Mouse (Mus musculus): ENCODE results near the gene Gm9745. TPM values are rescaled to one million over a fixed set of nuclear protein-coding genes. Genes with fewer than 3 reads are reported as not detected.
"Not testable (repeated sequence)": the region's sequence is repeated elsewhere in the genome, so short reads cannot be mapped to it uniquely, and the experiment has no call there.

The Gm9745 gene
- total RNA-seq, 2 experiments from 2014 or later: not detected

- intact Hi-C loops (cut with DNase I); DNase-seq: not testable (repeated sequence)
Observed at GRCm38 (mm10) chr13:8937611-8938140, 10.4 kb downstream of the Gm9745 start.

- intact Hi-C loops (cut with DNase I): no loop called here
- DNase-seq: no peak
Observed at GRCm38 (mm10) chr13:8933499-8933898, 14.5 kb downstream of the Gm9745 start.

- DNase-seq; intact Hi-C loops (cut with DNase I): not testable (repeated sequence)
Observed at GRCm38 (mm10) chr13:8913890-8914289, 34.1 kb downstream of the Gm9745 start.

- DNase-seq; intact Hi-C loops (cut with DNase I): not testable (repeated sequence)
Observed at GRCm38 (mm10) chr13:8905986-8906385, 42.0 kb downstream of the Gm9745 start.

Small RNA genes within 50 kb of the gene (microRNA-seq; reads per million reads assigned to microRNA genes)
- gene Gm22750: 0 reads per million in 2 experiments

Other genes with a start within 250 kb of the Gm9745 start
- gene Wdr37, start 76.3 kb downstream of the Gm9745 start, total RNA-seq (2021): 10 to 100 TPM; 33.1 to 39.1 TPM
- 1 to 10 TPM; 5.7 to 6.5 TPM for gene Idi1, start 62.7 kb downstream of the Gm9745 start, total RNA-seq (2021)
- gene Idi2, start 4.6 kb upstream of the Gm9745 start, total RNA-seq (2021): not detected
- gene Gtpbp4, start 47.9 kb upstream of the Gm9745 start, total RNA-seq (2021): 10 to 100 TPM; 31.7 to 33.9 TPM
- 10 to 100 TPM; 69.9 to 78.9 TPM for gene Larp4b, start 145.7 kb upstream of the Gm9745 start, total RNA-seq (2021)